Mouse (Mus musculus) myocyte (in vitro differentiated cells): ENCODE measurements at regions not wholly inside any gene's neighbourhood (a gene's known extent, or its start where the extent isn't known, plus 50 kb on each side); places are given as distances from the start of the nearest gene placed in this dataset.

Experiments
- H3K27me3 ChIP-seq: one replicate; pipeline ENCODE4 v1.6.1; 2011; ENCODE audit not compliant: control insufficient read depth, insufficient read depth, insufficient read length
- H3K36me3 ChIP-seq: one replicate; pipeline ENCODE4 v1.6.1; 2011; ENCODE audit not compliant: control insufficient read depth, insufficient read depth
- H3K4me2 ChIP-seq: one replicate; pipeline ENCODE4 v1.6.1; 2011; ENCODE audit warnings: low read depth, control low read depth
- H3K4me3 ChIP-seq: one replicate; pipeline ENCODE4 v1.5.1; 2011; ENCODE audit warnings: mild to moderate bottlenecking, control low read depth, moderate library complexity
- H3K79me2 ChIP-seq: one replicate; pipeline ENCODE4 v1.6.1; 2011; ENCODE audit not compliant: control insufficient read depth, insufficient read depth
- H3ac ChIP-seq: one replicate; pipeline ENCODE4 v1.6.1; 2011; ENCODE audit not compliant: control insufficient read depth, insufficient read length
- CEBPB ChIP-seq: IDR thresholded peaks from 2 replicates; pipeline ENCODE4 v1.6.1; 2011; ENCODE audit warnings: mild to moderate bottlenecking, moderate library complexity; ENCODE audit not compliant: poor library complexity, insufficient read depth, severe bottlenecking
- E2F4 ChIP-seq: IDR thresholded peaks from one replicate; pipeline ENCODE4 v1.6.1; 2011; ENCODE audit warnings: mild to moderate bottlenecking, control low read depth, moderate library complexity; ENCODE audit not compliant: insufficient read depth
- MAX ChIP-seq: IDR thresholded peaks from one replicate; pipeline ENCODE4 v1.6.1; 2011; ENCODE audit warnings: low read depth, mild to moderate bottlenecking, control low read depth
- MYOD1 ChIP-seq, 3 experiments: IDR thresholded peaks; one replicate each; pipeline ENCODE4 v1.6.1; 2011; ENCODE audit warnings: control low read depth in 2 of 3, low read depth in 2 of 3, mild to moderate bottlenecking in 2 of 3, moderate library complexity in 1 of 3; ENCODE audit not compliant: insufficient read length in 2 of 3, control insufficient read depth in 1 of 3
- MYOG ChIP-seq, 3 experiments: IDR thresholded peaks; one replicate each; pipeline ENCODE4 v1.6.1; 2011; ENCODE audit warnings: control low read depth in 2 of 3, low read depth in 2 of 3, mild to moderate bottlenecking in 2 of 3; ENCODE audit not compliant: insufficient read length in 2 of 3, control insufficient read depth in 1 of 3, insufficient read depth in 1 of 3
- POLR2A ChIP-seq: IDR thresholded peaks from one replicate; pipeline ENCODE4 v1.6.1; 2011; ENCODE audit warnings: low read depth, mild to moderate bottlenecking, control low read depth, moderate library complexity; ENCODE audit not compliant: insufficient read length
- POLR2AphosphoS2 ChIP-seq: IDR thresholded peaks from one replicate; pipeline ENCODE4 v1.6.1; 2011; ENCODE audit warnings: low read depth, control low read depth; ENCODE audit not compliant: insufficient read length
- REST ChIP-seq: IDR thresholded peaks from one replicate; pipeline ENCODE4 v1.6.1; 2011; ENCODE audit warnings: mild to moderate bottlenecking, control low read depth, moderate library complexity; ENCODE audit not compliant: insufficient read depth, insufficient read length
- SRF ChIP-seq: IDR thresholded peaks from one replicate; pipeline ENCODE4 v1.6.1; 2011; ENCODE audit warnings: low read depth; ENCODE audit not compliant: control insufficient read depth, insufficient read length
- TCF12 ChIP-seq: IDR thresholded peaks from one replicate; pipeline ENCODE4 v1.6.1; 2011; ENCODE audit warnings: mild to moderate bottlenecking, control low read depth; ENCODE audit not compliant: poor library complexity, insufficient read depth, severe bottlenecking
- TCF3 ChIP-seq: IDR thresholded peaks from one replicate; pipeline ENCODE4 v1.6.1; 2011; ENCODE audit warnings: low read depth, control low read depth; ENCODE audit not compliant: insufficient read length
- USF1 ChIP-seq: IDR thresholded peaks from one replicate; pipeline ENCODE4 v1.6.1; 2011; ENCODE audit warnings: low read depth, mild to moderate bottlenecking, control low read depth, moderate library complexity

- peaks cover 7% of the 10 kb centered on the region for H3K27me3 ChIP-seq
- no peak overlapping the region for H3K4me2 ChIP-seq
- H3K36me3 ChIP-seq: no peaks in the 10 kb centered on the region
- H3ac ChIP-seq: no peak overlapping the region
- no peaks in the 10 kb centered on the region for H3K79me2 ChIP-seq
- no peak overlapping the region for H3K4me3 ChIP-seq
- no peak for TF ChIP-seq POLR2A
- no peak for TF ChIP-seq E2F4
- TF ChIP-seq CEBPB: no peak
- no peak for TF ChIP-seq TCF3
- TF ChIP-seq REST: no peak
- TF ChIP-seq TCF12: no peak
- TF ChIP-seq USF1: no peak
- TF ChIP-seq MYOG (IDR thresholded peaks at IDR 0.05; ENCODE audit: control insufficient read depth in 1 of 3, insufficient read depth in 1 of 3, insufficient read length in 2 of 3, low read depth in 2 of 3): no peak
- no peak for TF ChIP-seq MYOD1 (IDR thresholded peaks at IDR 0.05; ENCODE audit: control insufficient read depth in 1 of 3, insufficient read length in 2 of 3, low read depth in 2 of 3)
Measured at GRCm38 (mm10) chr14:64511300-64511699, 407.2 kb downstream of the Prss52 start.

- no peak for TF ChIP-seq MAX
- Histone ChIP-seq H3K79me2 (no peaks in the 10 kb centered on the region), H3ac (no peak overlapping the region), H3K4me2 (no peak overlapping the region), H3K36me3 (no peaks in the 10 kb centered on the region), H3K4me3 (no peak overlapping the region), H3K27me3 (peaks cover 7% of the 10 kb centered on the region)
Measured at GRCm38 (mm10) chr14:64512726-64513125, 408.6 kb downstream of the Prss52 start.

DNA sequence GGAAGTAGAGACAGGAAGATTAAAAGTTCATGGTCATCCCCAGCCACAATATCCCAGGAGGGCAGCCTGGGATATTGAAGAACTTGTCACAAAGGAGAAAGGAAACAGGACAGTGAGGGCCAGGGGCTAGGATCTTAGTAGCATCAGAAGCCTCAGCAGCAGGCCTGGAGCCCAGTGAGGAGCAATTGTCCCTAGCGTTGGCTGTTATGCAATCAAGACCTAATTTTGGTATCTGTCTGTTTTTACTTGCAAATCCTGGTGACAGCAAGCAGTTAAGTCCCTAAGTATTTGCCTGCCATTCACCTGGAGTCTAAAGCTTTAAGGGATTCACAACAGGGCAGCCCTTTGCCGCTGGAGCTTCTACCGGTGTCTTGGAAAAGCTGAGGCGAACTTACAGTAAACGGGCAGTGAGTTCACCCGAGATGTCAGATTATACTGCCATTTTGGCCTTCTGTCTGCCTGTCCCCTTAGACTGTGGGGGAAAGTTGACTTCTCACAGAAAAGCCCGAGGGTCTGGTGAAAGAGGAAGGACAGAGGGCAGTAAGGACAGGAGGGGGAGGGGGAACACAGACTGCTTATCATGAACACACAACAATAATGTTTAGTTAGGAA, 413.6 kb downstream of the Prss52 start:
- H3K4me2 ChIP-seq: no peak overlapping the region
- no peak for TF ChIP-seq MAX
- no peak for TF ChIP-seq SRF
- no peak for TF ChIP-seq REST
- TF ChIP-seq POLR2A: no peak
- no peak for TF ChIP-seq POLR2AphosphoS2
- TF ChIP-seq CEBPB: no peak
- no peak for TF ChIP-seq USF1
- TF ChIP-seq MYOG (IDR thresholded peaks at IDR 0.05; ENCODE audit: control insufficient read depth in 1 of 3, insufficient read depth in 1 of 3, insufficient read length in 2 of 3, low read depth in 2 of 3): no peak
- no peak for TF ChIP-seq MYOD1 (IDR thresholded peaks at IDR 0.05; ENCODE audit: control insufficient read depth in 1 of 3, insufficient read length in 2 of 3, low read depth in 2 of 3)
- TF ChIP-seq TCF3: no peak
- TF ChIP-seq E2F4: no peak
- no peak for TF ChIP-seq TCF12
- H3K79me2 ChIP-seq: no peaks in the 10 kb centered on the region
- no peak overlapping the region for H3ac ChIP-seq
- no peaks in the 10 kb centered on the region for H3K36me3 ChIP-seq
- H3K27me3 ChIP-seq: peaks cover 15% of the 10 kb centered on the region
- H3K4me3 ChIP-seq: no peak overlapping the region

DNA sequence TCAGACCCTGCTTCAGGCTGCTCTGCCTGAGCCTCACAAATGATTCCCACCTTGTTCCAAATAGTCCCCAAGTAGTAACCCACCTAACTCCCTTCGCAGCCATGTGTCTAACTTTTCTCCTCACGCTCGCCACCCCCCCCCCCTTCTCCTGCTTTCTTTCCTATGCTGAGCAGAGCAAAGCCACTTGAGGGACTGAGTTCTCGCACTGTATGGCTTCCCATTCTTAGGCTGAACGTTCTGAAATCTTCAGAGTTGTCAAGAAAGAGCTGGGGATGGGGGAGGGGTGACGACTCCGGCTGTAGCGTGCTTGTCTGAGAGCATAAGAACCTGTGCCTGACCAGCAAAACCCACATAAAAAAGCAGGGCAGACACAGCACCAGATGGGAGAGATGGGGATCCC, 420.6 kb downstream of the Prss52 start:
- TF ChIP-seq POLR2AphosphoS2 (no peak), SRF (no peak), MYOD1 (IDR thresholded peaks at IDR 0.05; ENCODE audit: control insufficient read depth in 1 of 3, insufficient read length in 2 of 3, low read depth in 2 of 3) (no peak), MYOG (IDR thresholded peaks at IDR 0.05; ENCODE audit: control insufficient read depth in 1 of 3, insufficient read depth in 1 of 3, insufficient read length in 2 of 3, low read depth in 2 of 3) (no peak), CEBPB (no peak), E2F4 (no peak)
- Histone ChIP-seq H3K4me2 (no peak overlapping the region), H3K4me3 (no peak overlapping the region), H3K36me3 (no peaks in the 10 kb centered on the region), H3K27me3 (peaks cover 25% of the 10 kb centered on the region), H3ac (no peak overlapping the region), H3K79me2 (no peaks in the 10 kb centered on the region)

GRCm38 (mm10) chr14:64525302-64526078, 421.4 kb downstream of the Prss52 start:
- Histone ChIP-seq H3K4me3 (no peak overlapping the region), H3K4me2 (no peak overlapping the region), H3K36me3 (no peaks in the 10 kb centered on the region), H3K79me2 (no peaks in the 10 kb centered on the region), H3K27me3 (peaks cover 29% of the 10 kb centered on the region), H3ac (no peak overlapping the region)
- TF ChIP-seq POLR2A (no peak), USF1 (no peak), REST (no peak), TCF12 (no peak), CEBPB (no peak), MYOG (IDR thresholded peaks at IDR 0.05; ENCODE audit: control insufficient read depth in 1 of 3, insufficient read depth in 1 of 3, insufficient read length in 2 of 3, low read depth in 2 of 3) (no peak), SRF (no peak), E2F4 (no peak), MYOD1 (IDR thresholded peaks at IDR 0.05; ENCODE audit: control insufficient read depth in 1 of 3, insufficient read length in 2 of 3, low read depth in 2 of 3) (no peak), POLR2AphosphoS2 (no peak), TCF3 (no peak), MAX (no peak)
